Mouse (Mus musculus) ES-E14 (cell line): Measurements from ENCODE around the gene Tepp.

Experiments used
- CHD2 ChIP-seq: IDR thresholded peaks from 2 replicates; pipeline ENCODE4 v1.6.1; 2014; ENCODE audit warnings: mild to moderate bottlenecking, low read depth, low read length, inconsistent platforms
- HCFC1 ChIP-seq: IDR thresholded peaks from 2 replicates; pipeline ENCODE4 v1.6.1; 2012; ENCODE audit warnings: low read length, inconsistent platforms, borderline replicate concordance; ENCODE audit not compliant: insufficient read depth
- MAFK ChIP-seq: IDR thresholded peaks from 2 replicates; pipeline ENCODE4 v1.6.1; 2014; ENCODE audit warnings: mild to moderate bottlenecking, low read depth, low read length, inconsistent platforms; ENCODE audit not compliant: insufficient read depth
- ZC3H11A ChIP-seq: IDR thresholded peaks from 2 replicates; pipeline ENCODE4 v1.6.1; 2012; ENCODE audit warnings: low read depth, mild to moderate bottlenecking, inconsistent platforms, low read length, borderline replicate concordance
- ZNF384 ChIP-seq: IDR thresholded peaks from 2 replicates; pipeline ENCODE4 v1.6.1; 2012; ENCODE audit warnings: low read depth, low read length, inconsistent platforms

- no peak for TF ChIP-seq MAFK
- TF ChIP-seq CHD2 = no peak
- TF ChIP-seq ZNF384 = no peak
- TF ChIP-seq HCFC1 = no peak
- TF ChIP-seq ZC3H11A = no peak
These were observed 65.1 kb downstream of the Tepp start for GRCm38 (mm10) chr8:95375374-95375930.
